Mouse (Mus musculus) liver, adult 2 months (tissue): ENCODE measurements around the gene Elavl1. TPM values are rescaled to one million over a fixed set of nuclear protein-coding genes. Genes with fewer than 3 reads are reported as not detected.

ENCODE experiments used
- DNase-seq: peaks from one replicate; pipeline ENCODE4 v3.0.0-alpha.2; 2011; ENCODE audit warnings: low read depth, low spot score; ENCODE audit errors: extremely low read depth
- H3K27ac ChIP-seq: fragments of 200-500 bp; replicated peaks from 2 replicates; pipeline ENCODE4 v1.5.1; 2012; ENCODE audit warnings: low read depth, mild to moderate bottlenecking, control low read depth, inconsistent platforms, low read length; ENCODE audit not compliant: insufficient read depth
- H3K27me3 ChIP-seq: fragments of 200-500 bp; 2 replicates; pipeline ENCODE4 v1.6.1; 2012; ENCODE audit warnings: mild to moderate bottlenecking, moderate library complexity, low read length, inconsistent platforms; ENCODE audit not compliant: control insufficient read depth, insufficient read depth
- H3K36me3 ChIP-seq: fragments of 200-500 bp; 2 replicates; pipeline ENCODE4 v1.6.1; 2012; ENCODE audit warnings: low read length, inconsistent platforms; ENCODE audit not compliant: control insufficient read depth, insufficient read depth
- H3K4me1 ChIP-seq: fragments of 200-500 bp; 2 replicates; pipeline ENCODE4 v1.6.1; 2011; ENCODE audit warnings: low read length; ENCODE audit not compliant: control insufficient read depth, insufficient read depth
- H3K4me3 ChIP-seq: fragments of 200-500 bp; 2 replicates; pipeline ENCODE4 v1.5.1; 2011; ENCODE audit warnings: low read depth, mild to moderate bottlenecking, control low read depth, low read length, moderate library complexity; ENCODE audit not compliant: insufficient read depth
- H3K79me2 ChIP-seq: fragments of 200-500 bp; 2 replicates; pipeline ENCODE4 v1.6.1; 2012; ENCODE audit warnings: inconsistent platforms, mild to moderate bottlenecking, low read length, moderate library complexity; ENCODE audit not compliant: control insufficient read depth, insufficient read depth
- H3K9ac ChIP-seq: fragments of 200-500 bp; 2 replicates; pipeline ENCODE4 v1.6.1; 2012; ENCODE audit warnings: low read depth, mild to moderate bottlenecking, control low read depth, inconsistent platforms, low read length
- CTCF ChIP-seq: fragments of 200-500 bp; IDR thresholded peaks from 2 replicates; pipeline ENCODE4 v1.5.1; 2011; ENCODE audit warnings: low read depth, low read length, control low read depth
- POLR2A ChIP-seq: fragments of 200-500 bp; IDR thresholded peaks from 2 replicates; pipeline ENCODE4 v1.6.1; 2011; ENCODE audit warnings: low read length, control low read depth; ENCODE audit not compliant: insufficient read depth; ENCODE audit errors: extremely low read depth
- WGBS: fragments of 180-500 bp; shearing (Covaris S2); methylation state at CpG from one replicate; pipeline ENCODE4 v1.1.7; 2018; 5-methylcytosine and 5-hydroxymethylcytosine counted together
- polyA plus RNA-seq: library from polyadenylated mRNA; depleted of rRNA; stranded (reverse); fragments of >200 nt; gene quantifications from 2 replicates; pipeline ENCODE4 v1.2.3, GENCODE M21; 2012; rRNA removed
- total RNA-seq: library from RNA; depleted of rRNA; stranded (reverse); fragments of >200 nt; gene quantifications from 2 replicates; pipeline ENCODE4 v1.2.3, GENCODE M21; 2014; rRNA removed

The Elavl1 gene
- total RNA-seq, result 23.0 and 29.8 TPM in 2 replicates
- 18.1 and 18.8 TPM in 2 replicates for polyA plus RNA-seq

GRCm38 (mm10) chr8:4324983-4325750 lies at the start of gene Elavl1, which contains the start of gene Ccl25:
TSS of gene Elavl1 (minus strand) at chr8:4325413.
TSS of gene Ccl25 (plus strand) at chr8:4325210.
- Histone ChIP-seq H3K4me1 (peaks cover 34% of the 10 kb centered on the region), H3K9ac (peak within 1 kb of the TSS; percentile 96), H3K36me3 (peaks cover 23% of the 10 kb centered on the region; the same call in 1 of the 2 replicates), H3K4me3 (peak within 1 kb of the TSS; percentile 94), H3K79me2 (peaks cover 47% of the 10 kb centered on the region), H3K27me3 (no peaks in the 10 kb centered on the region), H3K27ac (peak within 1 kb of the TSS; percentile 81)
- DNase-seq, result peak; percentile 89
- under 1% methylated on average over 77 of the region's 78 CpGs for WGBS
- no peak for TF ChIP-seq CTCF
- peak; percentile 68 for TF ChIP-seq POLR2A

GRCm38 (mm10) chr8:4372657-4373056 lies 47.4 kb upstream of the Elavl1 start:
- H3K36me3 ChIP-seq, result no peaks in the 10 kb centered on the region
- no peak for TF ChIP-seq CTCF
- no peak for TF ChIP-seq POLR2A
- H3K9ac ChIP-seq, result no peak overlapping the region
- no peaks in the 10 kb centered on the region for H3K27me3 ChIP-seq
- no peak overlapping the region for H3K4me3 ChIP-seq
- WGBS, result 85% methylated on average over 2 of the region's 2 CpGs
- no peak overlapping the region for H3K27ac ChIP-seq
- H3K79me2 ChIP-seq, result no peaks in the 10 kb centered on the region
- H3K4me1 ChIP-seq, result no peaks in the 10 kb centered on the region
- peak; percentile 36 for DNase-seq

GRCm38 (mm10) chr8:4370078-4370477 lies 44.9 kb upstream of the Elavl1 start:
- Histone ChIP-seq H3K9ac (no peak overlapping the region), H3K27ac (no peak overlapping the region), H3K27me3 (no peaks in the 10 kb centered on the region), H3K36me3 (no peaks in the 10 kb centered on the region), H3K79me2 (no peaks in the 10 kb centered on the region), H3K4me1 (no peaks in the 10 kb centered on the region), H3K4me3 (no peak overlapping the region)
- TF ChIP-seq CTCF, result peak; percentile 70
- no peak for TF ChIP-seq POLR2A
- DNase-seq, result peak; percentile 46
- WGBS, result 56% methylated on average over 2 of the region's 2 CpGs

- Histone ChIP-seq H3K27ac (no peak overlapping the region), H3K4me1 (no peaks in the 10 kb centered on the region), H3K4me3 (no peak overlapping the region), H3K27me3 (no peaks in the 10 kb centered on the region), H3K36me3 (no peaks in the 10 kb centered on the region), H3K9ac (no peak overlapping the region), H3K79me2 (no peaks in the 10 kb centered on the region)
- 89% methylated on average over 4 of the region's 4 CpGs for WGBS
- TF ChIP-seq CTCF (no peak), POLR2A (no peak)
- DNase-seq, result peak; percentile 9
Observed at GRCm38 (mm10) chr8:4368470-4368869, 43.3 kb upstream of the Elavl1 start.

GRCm38 (mm10) chr8:4367808-4368207 lies 42.6 kb upstream of the Elavl1 start:
- Histone ChIP-seq H3K9ac (no peak overlapping the region), H3K4me3 (no peak overlapping the region), H3K36me3 (no peaks in the 10 kb centered on the region), H3K79me2 (no peaks in the 10 kb centered on the region), H3K27ac (no peak overlapping the region), H3K27me3 (no peaks in the 10 kb centered on the region), H3K4me1 (no peaks in the 10 kb centered on the region)
- no peak for TF ChIP-seq POLR2A
- TF ChIP-seq CTCF, result no peak
- 87% methylated on average over 11 of the region's 11 CpGs for WGBS
- DNase-seq, result no peak

GRCm38 (mm10) chr8:4366189-4366588 lies 41.0 kb upstream of the Elavl1 start:
- Histone ChIP-seq H3K4me1 (peaks cover 4% of the 10 kb centered on the region; the same call in 1 of the 2 replicates), H3K36me3 (no peaks in the 10 kb centered on the region), H3K9ac (no peak overlapping the region), H3K4me3 (no peak overlapping the region), H3K79me2 (no peaks in the 10 kb centered on the region), H3K27me3 (no peaks in the 10 kb centered on the region), H3K27ac (no peak overlapping the region)
- DNase-seq, result no peak
- 92% methylated on average over 3 of the region's 3 CpGs for WGBS
- TF ChIP-seq CTCF (no peak), POLR2A (no peak)
